Mouse (Mus musculus) C2C12 (cell line): Measurements from ENCODE around the gene Akp3.

Experiments used
- CTCF ChIP-seq: IDR thresholded peaks from one replicate; pipeline ENCODE4 v1.5.1; 2011; ENCODE audit not compliant: control insufficient read depth, insufficient read depth, insufficient read length
- MAX ChIP-seq: IDR thresholded peaks from one replicate; pipeline ENCODE4 v1.6.1; 2011; ENCODE audit warnings: mild to moderate bottlenecking, control low read depth

DNA sequence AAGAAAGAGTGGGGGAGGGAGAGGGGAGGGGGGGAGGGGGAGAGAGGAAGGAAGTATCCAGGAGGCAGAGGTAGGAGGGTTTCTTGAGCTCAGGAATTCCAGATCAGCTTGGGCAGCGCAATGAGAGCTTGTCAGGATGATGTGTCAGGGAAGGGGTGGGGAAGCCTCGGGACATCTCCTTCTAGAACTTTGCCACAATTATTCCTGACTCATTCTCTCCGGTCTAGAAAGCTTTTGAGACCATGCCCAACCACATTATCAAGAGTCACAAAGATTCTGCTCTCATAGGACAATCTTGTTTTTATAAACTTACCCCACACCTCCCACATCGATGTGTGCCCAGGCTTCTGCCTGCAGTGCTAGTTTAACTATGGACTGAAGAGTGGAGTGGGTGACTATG, 7.0 kb downstream of the Akp3 start:
- TF ChIP-seq CTCF (no peak), MAX (no peak)
